Mouse (Mus musculus) gastrocnemius, postnatal 4 days (tissue): ENCODE results near the gene Fcer2a. TPM values are rescaled to one million over a fixed set of nuclear protein-coding genes. Genes with fewer than 3 reads are reported as not detected.

Experiments
- total RNA-seq, 2 experiments: library from RNA; stranded (reverse); gene quantifications; 2 replicates each; pipeline ENCODE4 v1.2.3; 2021

Gene Fcer2a
- total RNA-seq, 2 experiments from 2014 or later: 0.67 to 0.86 TPM

Other genes with a start within 250 kb of the Fcer2a start
- gene Pex11g, start 226.5 kb downstream of the Fcer2a start, total RNA-seq: 1 to 10 TPM; 3.1 to 5.9 TPM
- gene Tex45, start 223.3 kb downstream of the Fcer2a start, total RNA-seq: under 1 TPM in 1 of 2 experiments, not detected in 1; 0.16 TPM
- gene Zfp358, start 201.0 kb downstream of the Fcer2a start, total RNA-seq: 10 to 100 TPM; 22.3 to 23.6 TPM
- 10 to 100 TPM; 22.8 to 26.7 TPM for gene Mcoln1, start 193.7 kb downstream of the Fcer2a start, total RNA-seq
- gene Pnpla6, start 178.8 kb downstream of the Fcer2a start, total RNA-seq: 10 to 100 TPM; 15.8 to 20.6 TPM
- gene C330021F23Rik, start 126.2 kb downstream of the Fcer2a start, total RNA-seq: not detected
- 1 to 10 TPM; 1.8 to 2.6 TPM for gene Camsap3, start 106.9 kb downstream of the Fcer2a start, total RNA-seq
- gene Xab2, start 72.9 kb downstream of the Fcer2a start, total RNA-seq: 10 to 100 TPM; 21.1 to 23.2 TPM
- 10 to 100 TPM; 59.7 to 70.0 TPM for gene Pet100, start 72.6 kb downstream of the Fcer2a start, total RNA-seq
- under 1 TPM in 1 of 2 experiments, not detected in 1; 0.65 TPM for gene Pcp2, start 68.6 kb downstream of the Fcer2a start, total RNA-seq
- 1 to 10 TPM; 3.1 to 7.2 TPM for gene Stxbp2, start 63.2 kb downstream of the Fcer2a start, total RNA-seq
- 10 to 100 TPM in 1 of 2 experiments, 1 to 10 TPM in 1; 7.6 to 11.6 TPM for gene Retn, start 38.4 kb downstream of the Fcer2a start, total RNA-seq
- under 1 TPM; 0.25 to 0.52 TPM for gene Mcemp1, start 28.4 kb downstream of the Fcer2a start, total RNA-seq
- gene Fcor, start 21.8 kb downstream of the Fcer2a start, total RNA-seq: 1 to 10 TPM; 2.5 to 2.9 TPM
- 10 to 100 TPM; 25.9 to 27.8 TPM for gene Trappc5, start 17.9 kb downstream of the Fcer2a start, total RNA-seq
- gene Clec4g, start 26.5 kb upstream of the Fcer2a start, total RNA-seq: under 1 TPM in 1 of 2 experiments, not detected in 1; 0.21 TPM
- not detected for gene Cd209a, start 54.8 kb upstream of the Fcer2a start, total RNA-seq
- gene Cd209e, start 160.1 kb upstream of the Fcer2a start, total RNA-seq: not detected
- gene Cd209d, start 184.4 kb upstream of the Fcer2a start, total RNA-seq: not detected
- gene Cd209b, start 232.7 kb upstream of the Fcer2a start, total RNA-seq: under 1 TPM; 0.56 to 0.62 TPM